Mouse (Mus musculus): ENCODE data around the gene Lin9. TPM values are rescaled to one million over a fixed set of nuclear protein-coding genes. Genes with fewer than 3 reads are reported as not detected.
A peak's percentile ranks its signal among the peaks of the same experiment; 100 is the strongest.
"Not testable (repeated sequence)": the region's sequence is repeated elsewhere in the genome, so short reads cannot be mapped to it uniquely, and the experiment has no call there.

Lin9 gene
- polyA plus RNA-seq, 1 experiment from 2014 or later: 21.4 TPM

GRCm38 (mm10) chr1:180637796-180638195, 3.2 kb upstream of the Lin9 start:
- H3K27ac ChIP-seq; H3K4me3 ChIP-seq; ATAC-seq (ENCODE audit: low FRiP score, low read depth); H3K36me3 ChIP-seq; H3K27me3 ChIP-seq; H3K4me2 ChIP-seq (replicated peaks); H3K9ac ChIP-seq; H3K9me3 ChIP-seq: not testable (repeated sequence)
- peaks cover 21% of the 10 kb centered on the region for H3K4me1 ChIP-seq
- WGBS: 93% methylated on average over 2 of the region's 2 CpGs

- Histone ChIP-seq H3K4me2 (replicated peaks) (peak overlapping the region; percentile 82), H3K9me3 (no peaks in the 10 kb centered on the region), H3K9ac (peak overlapping the region; percentile 99), H3K27ac (peak overlapping the region; percentile 95), H3K27me3 (no peaks in the 10 kb centered on the region), H3K4me1 (peaks cover 29% of the 10 kb centered on the region), H3K36me3 (peaks cover 8% of the 10 kb centered on the region; the same call in 1 of the 2 replicates), H3K4me3 (peak overlapping the region; percentile 98)
- peak; percentile 52; the same call in 1 of the 2 replicates for ATAC-seq (ENCODE audit: low FRiP score, low read depth)
- WGBS: 36% methylated on average over 10 of the region's 10 CpGs
Measured at GRCm38 (mm10) chr1:180639416-180640401, 1.2 kb upstream of the Lin9 start.

- Histone ChIP-seq H3K4me1 (peaks cover 29% of the 10 kb centered on the region), H3K27ac (peak overlapping the region; percentile 95), H3K27me3 (no peaks in the 10 kb centered on the region), H3K9me3 (no peaks in the 10 kb centered on the region), H3K4me3 (peak overlapping the region; percentile 98), H3K9ac (peak overlapping the region; percentile 99), H3K4me2 (replicated peaks) (peak overlapping the region; percentile 82), H3K36me3 (peaks cover 8% of the 10 kb centered on the region; the same call in 1 of the 2 replicates)
- ATAC-seq (ENCODE audit: low FRiP score, low read depth): peak; percentile 43
- WGBS: under 1% methylated on average over 51 of the region's 61 CpGs
Measured at GRCm38 (mm10) chr1:180640605-180641125, 285 bp upstream of the Lin9 start.

- Histone ChIP-seq H3K27ac (peak overlapping the region; percentile 95), H3K27me3 (no peaks in the 10 kb centered on the region), H3K4me3 (peak overlapping the region; percentile 98), H3K4me2 (replicated peaks) (peak overlapping the region; percentile 82), H3K36me3 (peaks cover 8% of the 10 kb centered on the region; the same call in 1 of the 2 replicates), H3K9me3 (no peaks in the 10 kb centered on the region), H3K9ac (peak overlapping the region; percentile 99), H3K4me1 (peaks cover 29% of the 10 kb centered on the region)
- peak; percentile 19 for ATAC-seq (ENCODE audit: low FRiP score, low read depth)
- WGBS: 3% methylated on average over 48 of the region's 50 CpGs
Measured at GRCm38 (mm10) chr1:180641518-180642227, 723 bp downstream of the Lin9 start.

GRCm38 (mm10) chr1:180642228-180642564, 1.2 kb downstream of the Lin9 start:
- peak overlapping the region; percentile 95; the same call in 1 of the 2 replicates for H3K27ac ChIP-seq
- no peak for ATAC-seq (ENCODE audit: low FRiP score, low read depth)
- H3K4me2 ChIP-seq (replicated peaks): peak overlapping the region; percentile 82
- H3K9ac ChIP-seq: peak overlapping the region; percentile 99
- no peaks in the 10 kb centered on the region for H3K27me3 ChIP-seq
- H3K9me3 ChIP-seq: no peaks in the 10 kb centered on the region
- H3K4me1 ChIP-seq: peaks cover 29% of the 10 kb centered on the region
- 75% methylated on average over 8 of the region's 8 CpGs for WGBS
- H3K4me3 ChIP-seq: peak overlapping the region; percentile 98
- H3K36me3 ChIP-seq: peaks cover 8% of the 10 kb centered on the region; the same call in 1 of the 2 replicates

DNA sequence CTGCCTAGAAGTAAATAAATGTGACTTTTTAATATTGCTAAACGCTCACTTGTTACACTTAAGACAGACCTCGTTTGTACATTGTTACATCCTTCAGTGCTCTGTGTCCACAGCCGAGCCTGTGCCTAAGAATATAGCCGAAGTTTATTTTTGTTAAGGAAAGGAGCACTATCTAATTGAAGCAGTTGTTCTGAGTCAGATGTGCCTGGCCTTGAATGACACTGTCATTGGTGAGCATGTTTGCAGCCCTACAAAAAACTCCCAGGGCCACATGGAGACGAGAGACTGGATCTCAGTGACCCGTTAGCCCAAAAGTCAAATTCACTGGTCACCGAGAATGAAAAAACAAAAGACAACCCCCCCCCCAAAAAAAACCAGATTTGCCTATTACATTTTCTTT, 50.3 kb downstream of the Lin9 start:
- H3K36me3 ChIP-seq: peaks cover 56% of the 10 kb centered on the region
- no peak overlapping the region for H3K9ac ChIP-seq
- H3K4me1 ChIP-seq: 0 out of 2 replicates have a peak, but pooled peaks cover 1% of the 10 kb centered on the region
- no peak overlapping the region for H3K4me3 ChIP-seq
- no peak overlapping the region for H3K27ac ChIP-seq
- 87% methylated on average over 7 of the region's 7 CpGs for WGBS
- H3K4me2 ChIP-seq (replicated peaks): no peak overlapping the region
- peaks cover 25% of the 10 kb centered on the region for H3K27me3 ChIP-seq
- no peak for ATAC-seq (ENCODE audit: low FRiP score, low read depth)
- H3K9me3 ChIP-seq: no peaks in the 10 kb centered on the region

GRCm38 (mm10) chr1:180696626-180697352, 55.8 kb downstream of the Lin9 start, which contains the start of gene Mixl1:
Gene Mixl1, minus strand, starts transcription at chr1:180697034.
- Histone ChIP-seq H3K4me2 (replicated peaks) (peak within 1 kb of the TSS; percentile 76), H3K4me3 (peak within 1 kb of the TSS; percentile 53), H3K36me3 (peaks cover 10% of the 10 kb centered on the region), H3K9me3 (no peaks in the 10 kb centered on the region), H3K9ac (peak within 1 kb of the TSS; percentile 62), H3K27me3 (peaks cover 64% of the 10 kb centered on the region), H3K4me1 (peaks cover 12% of the 10 kb centered on the region), H3K27ac (no peak within 1 kb of the TSS)
- peak; percentile 71; the same call in 1 of the 2 replicates for ATAC-seq (ENCODE audit: low FRiP score, low read depth)
- WGBS: under 1% methylated on average over 79 of the region's 79 CpGs

DNA sequence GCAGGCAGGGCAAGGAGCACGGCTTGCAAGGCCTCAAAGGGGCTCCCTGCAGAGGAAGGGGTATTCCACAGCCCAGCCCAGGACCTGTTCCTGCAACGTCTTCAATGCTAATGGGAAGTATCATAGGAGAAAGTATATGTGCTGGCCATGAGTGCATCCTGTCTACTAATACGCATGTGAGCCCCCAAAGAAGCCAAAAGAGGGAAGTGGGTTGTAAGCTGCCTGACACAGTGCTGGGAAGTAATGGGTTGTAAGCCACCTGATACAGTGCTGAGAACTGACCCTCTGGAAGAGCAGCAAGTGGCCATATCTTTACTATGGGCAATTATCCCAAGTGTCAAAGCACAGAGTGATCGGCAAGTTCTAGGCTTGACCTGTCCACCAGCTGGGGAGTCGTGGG, 57.1 kb downstream of the Lin9 start:
- ATAC-seq (ENCODE audit: low FRiP score, low read depth): no peak
- 38% methylated on average over 5 of the region's 5 CpGs for WGBS
- no peak overlapping the region for H3K4me2 ChIP-seq (replicated peaks)
- H3K27me3 ChIP-seq: peaks cover 64% of the 10 kb centered on the region
- H3K4me1 ChIP-seq: peaks cover 14% of the 10 kb centered on the region
- no peak overlapping the region for H3K27ac ChIP-seq
- no peak overlapping the region for H3K9ac ChIP-seq
- no peaks in the 10 kb centered on the region for H3K36me3 ChIP-seq
- no peak overlapping the region for H3K4me3 ChIP-seq
- H3K9me3 ChIP-seq: no peaks in the 10 kb centered on the region

GRCm38 (mm10) chr1:180703400-180703799, 62.5 kb downstream of the Lin9 start:
- H3K9me3 ChIP-seq: no peaks in the 10 kb centered on the region
- no peak overlapping the region for H3K27ac ChIP-seq
- peak overlapping the region; percentile 39 for H3K4me2 ChIP-seq (replicated peaks)
- H3K36me3 ChIP-seq: no peaks in the 10 kb centered on the region
- no peak; the same call in 1 of the 2 replicates for ATAC-seq (ENCODE audit: low FRiP score, low read depth)
- no peak overlapping the region; the same call in 1 of the 2 replicates for H3K9ac ChIP-seq
- WGBS: 27% methylated on average over 6 of the region's 6 CpGs
- H3K4me3 ChIP-seq: 0 out of 2 replicates have a peak overlapping the region, but pooled peaks have one; percentile 20
- H3K27me3 ChIP-seq: peaks cover 20% of the 10 kb centered on the region
- H3K4me1 ChIP-seq: peaks cover 9% of the 10 kb centered on the region; the same call in 1 of the 2 replicates

DNA sequence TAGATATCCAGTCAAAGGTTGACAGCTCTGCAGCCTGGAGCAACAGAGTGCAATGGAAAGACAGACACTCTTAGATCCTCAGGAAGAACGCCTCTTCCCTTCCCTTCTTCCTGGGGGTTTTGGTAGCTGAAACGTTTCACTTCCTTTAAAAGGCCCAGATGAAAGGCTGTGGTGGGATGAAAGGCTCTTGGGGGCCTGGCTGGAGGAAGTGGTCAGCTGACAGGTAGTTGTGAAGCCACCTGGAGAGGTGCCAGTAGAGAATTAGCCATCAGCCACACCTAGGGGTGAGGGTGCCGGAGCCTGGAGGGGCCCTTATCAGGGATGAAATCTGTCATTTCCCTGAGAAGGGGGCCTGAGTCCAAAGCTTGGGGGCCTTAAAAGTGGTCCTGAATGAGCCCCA, 66.4 kb downstream of the Lin9 start:
- Histone ChIP-seq H3K4me2 (replicated peaks) (no peak overlapping the region), H3K4me3 (no peak overlapping the region), H3K9me3 (no peaks in the 10 kb centered on the region), H3K36me3 (no peaks in the 10 kb centered on the region), H3K4me1 (peaks cover 9% of the 10 kb centered on the region; the same call in 1 of the 2 replicates), H3K27ac (no peak overlapping the region), H3K9ac (no peak overlapping the region), H3K27me3 (0 out of 2 replicates have a peak, but pooled peaks cover 2% of the 10 kb centered on the region)
- ATAC-seq (ENCODE audit: low FRiP score, low read depth): no peak
- 23% methylated on average over 3 of the region's 3 CpGs for WGBS

- 68% methylated on average over 3 of the region's 3 CpGs for WGBS
- Histone ChIP-seq H3K9ac (no peak overlapping the region), H3K27me3 (0 out of 2 replicates have a peak, but pooled peaks cover 2% of the 10 kb centered on the region), H3K4me3 (no peak overlapping the region), H3K9me3 (no peaks in the 10 kb centered on the region), H3K27ac (no peak overlapping the region), H3K4me1 (peaks cover 9% of the 10 kb centered on the region; the same call in 1 of the 2 replicates), H3K4me2 (replicated peaks) (no peak overlapping the region), H3K36me3 (no peaks in the 10 kb centered on the region)
- no peak for ATAC-seq (ENCODE audit: low FRiP score, low read depth)
Measured at GRCm38 (mm10) chr1:180707813-180708212, 66.9 kb downstream of the Lin9 start.

All from limb, embryonic 13.5 days (tissue).